Mouse (Mus musculus) liver, embryonic 11.5 days (tissue): Measurements from ENCODE around the gene Oas1c. TPM values are rescaled to one million over a fixed set of nuclear protein-coding genes. Genes with fewer than 3 reads are reported as not detected.
"Not testable (repeated sequence)": the region's sequence is repeated elsewhere in the genome, so short reads cannot be mapped to it uniquely, and the experiment has no call there.

Experiments
- ATAC-seq: fragments of 200-750 bp; cut with Nextera tagmentation; replicated peaks from 2 replicates; pipeline ENCODE4 v1.8.0; 2017; ENCODE audit warnings: moderate number of reproducible peaks, mild to moderate bottlenecking, moderate TSS enrichment, moderate library complexity; ENCODE audit not compliant: low FRiP score
- DNase-seq: peaks from one replicate; pipeline ENCODE4 v3.0.0-alpha.2; 2017; ENCODE audit warnings: low spot score
- H3K27ac ChIP-seq: fragments of 300-500 bp; sonication (generic); 2 replicates; pipeline ENCODE4 v1.5.1; 2014; ENCODE audit warnings: mild to moderate bottlenecking, low read depth, low read length, control low read depth
- H3K27me3 ChIP-seq: fragments of 300-500 bp; sonication (generic); replicated peaks from 2 replicates; pipeline ENCODE4 v1.6.1; 2014; ENCODE audit warnings: low read length, mixed read lengths; ENCODE audit not compliant: control insufficient read depth, insufficient read depth
- H3K36me3 ChIP-seq: fragments of 300-500 bp; sonication (generic); 2 replicates; pipeline ENCODE4 v1.6.1; 2014; ENCODE audit warnings: mild to moderate bottlenecking, low read length, moderate library complexity, mixed read lengths; ENCODE audit not compliant: control insufficient read depth, insufficient read depth
- H3K4me1 ChIP-seq: fragments of 300-500 bp; sonication (generic); replicated peaks from 2 replicates; pipeline ENCODE4 v1.6.1; 2014; ENCODE audit warnings: low read length, mixed read lengths; ENCODE audit not compliant: control insufficient read depth, insufficient read depth
- H3K4me2 ChIP-seq: fragments of 300-500 bp; sonication (generic); 2 replicates; pipeline ENCODE4 v1.6.1; 2014; ENCODE audit warnings: mild to moderate bottlenecking, control low read depth, moderate library complexity
- H3K4me3 ChIP-seq: fragments of 300-500 bp; sonication (generic); 2 replicates; pipeline ENCODE4 v1.5.1; 2014; ENCODE audit warnings: low read depth, low read length, control low read depth
- H3K9ac ChIP-seq: fragments of 300-500 bp; sonication (generic); 2 replicates; pipeline ENCODE4 v1.6.1; 2014; ENCODE audit warnings: low read depth, low read length, control low read depth
- H3K9me3 ChIP-seq: fragments of 300-500 bp; sonication (generic); 2 replicates; pipeline ENCODE4 v1.6.1; 2016; ENCODE audit warnings: low read length, inconsistent platforms, mixed read lengths; ENCODE audit not compliant: control insufficient read depth
- WGBS: fragments of 180-500 bp; shearing (Covaris S2); extraction: QIAGEN DNeasy Blood & Tissue Kit; methylation state at CpG from one replicate; pipeline ENCODE4 v1.1.7; 2014; 5-methylcytosine and 5-hydroxymethylcytosine counted together
- polyA plus RNA-seq: library from polyadenylated mRNA; unstranded; fragments of >200 nt; fragmentation: Nextera tagmentation; extraction: Ambion mirVana; gene quantifications from 2 replicates; pipeline ENCODE4 v1.2.1, GENCODE M21; 2014

The Oas1c gene
- polyA plus RNA-seq, 1 experiment from 2014 or later: 0.19 TPM

DNA sequence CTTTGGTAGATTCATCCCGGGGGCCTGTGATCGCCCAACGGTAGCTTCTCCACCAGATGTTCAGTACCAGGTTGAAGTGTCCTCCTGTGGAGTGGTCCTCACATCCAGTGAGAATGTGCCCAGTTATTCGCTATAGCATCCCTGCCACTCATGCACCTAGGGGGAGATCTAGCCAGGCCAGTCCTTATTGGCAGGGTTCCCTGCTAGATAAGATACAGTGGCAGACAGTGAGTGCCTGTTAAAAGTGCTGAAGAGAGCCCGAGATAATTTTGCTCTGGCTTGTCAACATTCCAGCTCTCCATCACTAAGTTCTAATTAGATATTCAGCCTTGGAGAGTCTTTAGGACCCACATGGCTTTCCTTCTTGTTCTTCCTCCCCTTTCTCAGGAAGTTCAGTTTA, 14.2 kb downstream of the Oas1c start:
- not testable (repeated sequence) for H3K9me3 ChIP-seq, H3K4me2 ChIP-seq, H3K27ac ChIP-seq, H3K9ac ChIP-seq, DNase-seq, H3K27me3 ChIP-seq, H3K36me3 ChIP-seq, ATAC-seq, H3K4me3 ChIP-seq, H3K4me1 ChIP-seq
- 69% methylated on average over 5 of the region's 5 CpGs for WGBS

DNA sequence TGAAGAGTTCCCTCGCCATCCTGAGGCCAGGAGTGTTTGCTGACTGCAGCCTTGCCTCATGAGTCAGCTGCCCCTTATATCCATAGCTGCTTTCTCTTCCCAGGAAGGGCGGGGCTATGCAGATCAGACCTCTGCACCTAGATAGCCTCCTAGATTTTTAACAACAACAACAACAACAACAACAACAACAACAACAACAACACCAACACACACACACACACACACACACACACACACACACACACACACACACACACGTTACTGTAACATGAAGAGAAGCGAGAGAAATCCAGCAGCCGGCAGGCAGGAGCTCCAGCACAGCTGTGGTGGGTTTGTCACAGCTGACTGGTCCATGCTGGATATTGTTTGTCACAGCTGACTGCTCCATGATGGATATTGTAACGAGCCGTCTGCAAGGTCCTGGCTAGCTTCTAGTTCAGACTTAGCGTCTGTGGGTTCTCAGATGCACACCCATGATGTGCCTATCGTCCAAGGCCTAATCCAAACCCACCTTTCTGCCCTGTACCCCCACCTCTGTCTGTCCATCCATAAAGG, 16.8 kb downstream of the Oas1c start, which contains the start of gene Oas1e:
TSS of gene Oas1e (minus strand) at position 51 of the 555 bp plus-strand sequence.
- H3K9ac ChIP-seq, H3K27me3 ChIP-seq, H3K9me3 ChIP-seq, ATAC-seq, DNase-seq, H3K27ac ChIP-seq, H3K4me3 ChIP-seq, H3K4me2 ChIP-seq, H3K36me3 ChIP-seq, H3K4me1 ChIP-seq: not testable (repeated sequence)
- WGBS: 72% methylated on average over 9 of the region's 9 CpGs

- ATAC-seq (no peak), DNase-seq (no peak)
- H3K27ac ChIP-seq: no peak overlapping the region
- no peak overlapping the region for H3K4me2 ChIP-seq
- H3K27me3 ChIP-seq: no peaks in the 10 kb centered on the region
- WGBS: 19% methylated on average over 2 of the region's 2 CpGs
- no peak overlapping the region for H3K9ac ChIP-seq
- H3K4me3 ChIP-seq: no peak overlapping the region
- H3K36me3 ChIP-seq: no peaks in the 10 kb centered on the region
- no peaks in the 10 kb centered on the region for H3K4me1 ChIP-seq
- H3K9me3 ChIP-seq: no peaks in the 10 kb centered on the region
Observed at GRCm38 (mm10) chr5:120793043-120793442, 19.3 kb downstream of the Oas1c start.

DNA sequence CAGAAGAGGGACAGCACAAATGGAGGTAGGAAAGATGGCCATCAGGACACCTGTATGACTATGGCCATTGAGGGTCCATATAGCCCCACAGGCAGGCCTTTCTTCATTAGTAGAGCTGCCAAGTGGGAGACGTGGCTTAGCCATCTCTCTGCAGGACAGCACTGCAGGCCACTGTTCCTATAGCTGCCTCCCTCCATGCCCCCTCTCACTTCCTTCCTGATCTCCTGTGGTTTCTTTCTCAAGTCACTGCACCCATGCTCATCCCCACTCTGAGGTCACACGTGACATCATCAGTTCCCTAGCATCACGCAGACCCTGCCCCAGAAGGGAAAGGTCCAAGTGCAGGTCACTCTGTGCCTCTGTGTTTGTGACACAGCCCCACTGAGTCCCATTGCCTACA, 25.3 kb downstream of the Oas1c start:
- Histone ChIP-seq H3K36me3 (no peaks in the 10 kb centered on the region), H3K4me3 (no peak overlapping the region), H3K4me2 (no peak overlapping the region), H3K9ac (no peak overlapping the region), H3K9me3 (no peaks in the 10 kb centered on the region), H3K27me3 (no peaks in the 10 kb centered on the region), H3K4me1 (no peaks in the 10 kb centered on the region), H3K27ac (no peak overlapping the region)
- no peak for DNase-seq
- 32% methylated on average over 3 of the region's 3 CpGs for WGBS
- ATAC-seq: no peak

GRCm38 (mm10) chr5:120782446-120782845, 29.9 kb downstream of the Oas1c start:
- DNase-seq: no peak
- ATAC-seq: no peak
- 61% methylated on average over 2 of the region's 2 CpGs for whole genome bisulfite sequencing
- Histone ChIP-seq H3K4me3 (no peak overlapping the region), H3K27ac (no peak overlapping the region), H3K4me1 (no peaks in the 10 kb centered on the region), H3K9ac (no peak overlapping the region), H3K36me3 (no peaks in the 10 kb centered on the region), H3K27me3 (no peaks in the 10 kb centered on the region), H3K9me3 (no peaks in the 10 kb centered on the region), H3K4me2 (no peak overlapping the region)

GRCm38 (mm10) chr5:120781646-120782045, 30.7 kb downstream of the Oas1c start:
- H3K9ac ChIP-seq: no peak overlapping the region
- DNase-seq: no peak
- no peak overlapping the region for H3K27ac ChIP-seq
- ATAC-seq: no peak
- no peaks in the 10 kb centered on the region for H3K9me3 ChIP-seq
- H3K4me3 ChIP-seq: no peak overlapping the region
- H3K36me3 ChIP-seq: no peaks in the 10 kb centered on the region
- H3K27me3 ChIP-seq: no peaks in the 10 kb centered on the region
- no peaks in the 10 kb centered on the region for H3K4me1 ChIP-seq
- WGBS: 90% methylated on average over 1 of the region's 1 CpGs
- no peak overlapping the region for H3K4me2 ChIP-seq

- Histone ChIP-seq H3K36me3 (no peaks in the 10 kb centered on the region), H3K4me2 (no peak overlapping the region), H3K9ac (no peak overlapping the region), H3K4me3 (no peak overlapping the region), H3K27me3 (no peaks in the 10 kb centered on the region), H3K27ac (no peak overlapping the region), H3K9me3 (no peaks in the 10 kb centered on the region), H3K4me1 (no peaks in the 10 kb centered on the region)
- DNase-seq (no peak), ATAC-seq (no peak)
- WGBS: 47% methylated on average over 3 of the region's 3 CpGs
Observed at GRCm38 (mm10) chr5:120779922-120780321, 32.4 kb downstream of the Oas1c start.

DNA sequence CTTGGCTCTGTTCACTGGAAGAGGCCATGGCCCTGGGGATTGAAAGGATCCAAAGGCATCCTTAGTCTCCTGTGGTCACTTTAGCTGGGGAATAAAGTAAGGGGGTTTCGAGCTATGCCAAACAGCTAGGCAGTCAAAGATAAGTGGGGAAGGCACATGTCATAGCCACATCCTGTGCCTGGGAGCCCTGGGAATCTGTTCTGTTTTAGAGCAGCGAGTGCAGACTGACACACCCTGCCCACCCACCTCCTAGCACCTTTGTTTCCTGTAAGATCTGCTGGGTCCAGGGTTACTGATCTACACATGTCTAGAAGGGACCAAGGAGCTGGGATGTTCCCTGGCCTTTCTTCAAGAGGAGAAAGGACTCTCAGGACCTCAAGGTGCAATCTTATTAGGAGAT, 33.4 kb downstream of the Oas1c start:
- Histone ChIP-seq H3K4me1 (no peaks in the 10 kb centered on the region), H3K36me3 (no peaks in the 10 kb centered on the region), H3K27me3 (no peaks in the 10 kb centered on the region), H3K27ac (no peak overlapping the region), H3K4me2 (no peak overlapping the region), H3K9me3 (no peaks in the 10 kb centered on the region), H3K4me3 (no peak overlapping the region), H3K9ac (no peak overlapping the region)
- 35% methylated on average over 2 of the region's 2 CpGs for WGBS
- no peak for DNase-seq
- no peak for ATAC-seq

GRCm38 (mm10) chr5:120777478-120777877, 34.8 kb downstream of the Oas1c start, which contains the start of gene Oas3:
Oas3 (minus strand) TSS chr5:120777661.
- Histone ChIP-seq H3K9me3 (no peaks in the 10 kb centered on the region), H3K4me2 (no peak within 1 kb of the TSS), H3K27ac (no peak within 1 kb of the TSS), H3K4me3 (no peak within 1 kb of the TSS), H3K9ac (no peak within 1 kb of the TSS), H3K4me1 (no peaks in the 10 kb centered on the region), H3K36me3 (no peaks in the 10 kb centered on the region), H3K27me3 (no peaks in the 10 kb centered on the region)
- DNase-seq: no peak
- 70% methylated on average over 9 of the region's 9 CpGs for WGBS
- ATAC-seq: no peak
